In genomic region chr13:47106580-47106888, GRCm38 (mm10) we compare ENCODE assay signal across 8 mouse cellular contexts. TPM values are rescaled to one million over a fixed set of nuclear protein-coding genes. Genes with fewer than 3 reads are reported as not detected.
DNase-seq lines count a peak whose midpoint lies in the region; ATAC-seq and TF ChIP-seq lines count a peak whose summit lies in the region.

No protein-coding gene starts in this region.

- TF ChIP-seq POLR2A in cerebellum, adult 2 months (IDR thresholded peaks at IDR 0.05; ENCODE audit: borderline replicate concordance, insufficient read depth, low read length), result no peak
- TF ChIP-seq POLR2A in testis, adult 2 months (IDR thresholded peaks at IDR 0.05; ENCODE audit: control insufficient read depth, low read depth, low read length), result 0 out of 2 replicates have a peak, but pooled peaks have one; percentile 13

- TF ChIP-seq CTCF in cerebellum, adult 2 months (IDR thresholded peaks at IDR 0.05; ENCODE audit: borderline replicate concordance, insufficient read depth, low read depth, low read length), result no peak
- no peak for TF ChIP-seq CTCF in testis, adult 2 months (IDR thresholded peaks at IDR 0.05; ENCODE audit: control insufficient read depth, insufficient read depth, insufficient replicate concordance, low read depth, low read length)

- no peak for DNase-seq in cerebellum, adult 2 months
- DNase-seq in cerebellum, postnatal 4 days (ENCODE audit: low spot score in 2 of 2), result no peak
- no peak for DNase-seq in testis, postnatal 14 days (ENCODE audit: low spot score)
- no peak for DNase-seq in liver, embryonic 11.5 days (ENCODE audit: low spot score)
- DNase-seq in retina, embryonic 14.5 days (ENCODE audit: low spot score), result no peak
- no peak for DNase-seq in kidney, postnatal 25 days

- peak overlapping the region; percentile 83 for H3K4me3 ChIP-seq in cerebellum, adult 2 months (replicated peaks; ENCODE audit: insufficient read depth, low read depth, low read length)
- peak overlapping the region; percentile 99 for H3K4me3 ChIP-seq in testis, adult 2 months (ENCODE audit: control insufficient read depth, low read depth, low read length)
- peak overlapping the region; percentile 89 for H3K4me3 ChIP-seq in liver, embryonic 11.5 days (ENCODE audit: low read depth, low read length)
- peak overlapping the region; percentile 97 for H3K4me3 ChIP-seq in stomach, embryonic 16.5 days (replicated peaks; ENCODE audit: low read length)

- no peaks in the 10 kb centered on the region; the same call in none of the 2 replicates for H3K4me1 ChIP-seq in cerebellum, adult 2 months (ENCODE audit: control insufficient read depth, insufficient read depth, low read length)
- peaks cover 8% of the 10 kb centered on the region for H3K4me1 ChIP-seq in testis, adult 2 months (ENCODE audit: control insufficient read depth, insufficient read depth, low read length)
- H3K4me1 ChIP-seq in liver, embryonic 11.5 days (replicated peaks; ENCODE audit: control insufficient read depth, insufficient read depth, low read length), result peaks cover 44% of the 10 kb centered on the region
- H3K4me1 ChIP-seq in stomach, embryonic 16.5 days (ENCODE audit: control insufficient read depth, insufficient read depth, low read length), result peaks cover 20% of the 10 kb centered on the region

- H3K9me3 ChIP-seq in liver, embryonic 11.5 days (ENCODE audit: control insufficient read depth, low read length), result no peaks in the 10 kb centered on the region
- no peaks in the 10 kb centered on the region for H3K9me3 ChIP-seq in stomach, embryonic 16.5 days (replicated peaks; ENCODE audit: control insufficient read depth, low read length)

- no peak for ATAC-seq in liver, embryonic 11.5 days (replicated peaks; ENCODE audit: low FRiP score)
- ATAC-seq in stomach, embryonic 16.5 days (ENCODE audit: insufficient read depth, low FRiP score), result no peak

- no peaks in the 10 kb centered on the region for H3K27me3 ChIP-seq in cerebellum, adult 2 months (ENCODE audit: control insufficient read depth, insufficient read depth, low read length)
- no peaks in the 10 kb centered on the region for H3K27me3 ChIP-seq in testis, adult 2 months (ENCODE audit: control insufficient read depth, insufficient read depth, low read length)
- no peaks in the 10 kb centered on the region for H3K27me3 ChIP-seq in liver, embryonic 11.5 days (replicated peaks; ENCODE audit: control insufficient read depth, insufficient read depth, low read length)
- H3K27me3 ChIP-seq in stomach, embryonic 16.5 days (ENCODE audit: control insufficient read depth, insufficient read depth, low read length), result no peaks in the 10 kb centered on the region

- no peak overlapping the region for H3K27ac ChIP-seq in cerebellum, adult 2 months (ENCODE audit: insufficient read depth, low read length)
- peak overlapping the region; percentile 98 for H3K27ac ChIP-seq in testis, adult 2 months (ENCODE audit: control insufficient read depth, insufficient read depth, low read depth, low read length)
- peak overlapping the region; percentile 100 for H3K27ac ChIP-seq in liver, embryonic 11.5 days (ENCODE audit: low read depth, low read length)
- peak overlapping the region; percentile 100 for H3K27ac ChIP-seq in stomach, embryonic 16.5 days (ENCODE audit: low read length)

- WGBS in cerebellum, adult 2 months, result under 1% methylated on average over 20 of the region's 20 CpGs
- WGBS in liver, embryonic 11.5 days, result under 1% methylated on average over 20 of the region's 20 CpGs
- WGBS in stomach, embryonic 16.5 days, result under 1% methylated on average over 20 of the region's 20 CpGs

- H3K36me3 ChIP-seq in testis, adult 2 months (ENCODE audit: control insufficient read depth, insufficient read depth, low read length), result no peaks in the 10 kb centered on the region
- peaks cover 6% of the 10 kb centered on the region for H3K36me3 ChIP-seq in liver, embryonic 11.5 days (ENCODE audit: control insufficient read depth, insufficient read depth, low read length)
- H3K36me3 ChIP-seq in stomach, embryonic 16.5 days (ENCODE audit: control insufficient read depth, insufficient read depth, low read length), result no peaks in the 10 kb centered on the region

- peak overlapping the region; percentile 98 for H3K9ac ChIP-seq in liver, embryonic 11.5 days (ENCODE audit: low read depth, low read length)
- H3K9ac ChIP-seq in stomach, embryonic 16.5 days (ENCODE audit: low read length), result peak overlapping the region; percentile 98

- H3K4me2 ChIP-seq in liver, embryonic 11.5 days, result peak overlapping the region; percentile 71
- H3K4me2 ChIP-seq in stomach, embryonic 16.5 days (ENCODE audit: low read depth, low read length), result peak overlapping the region; percentile 75

RNA-seq across cellular contexts. Expression of gene Dek, which starts 0.5 kb away (rescaled TPM):
- 44.3 and 48.6 TPM in 2 replicates for polyA plus RNA-seq in cerebellum, adult 2 months (2012; rRNA removed)
- polyA plus RNA-seq in testis, adult 2 months (2012; rRNA removed), result 5.3 and 6.5 TPM in 2 replicates
- polyA plus RNA-seq in liver, embryonic 11.5 days (2014; fragmentation: Nextera tagmentation; extraction: Ambion mirVana), result 366 and 391 TPM in 2 replicates
- polyA plus RNA-seq in stomach, embryonic 16.5 days (2015; fragmentation: Nextera tagmentation; extraction: Ambion mirVana), result 164 and 199 TPM in 2 replicates

RNA-seq across cellular contexts. Expression of gene Rnf144b, which starts 15.9 kb away (rescaled TPM):
- 8.5 and 8.9 TPM in 2 replicates for polyA plus RNA-seq in cerebellum, adult 2 months (2012; rRNA removed)
- polyA plus RNA-seq in testis, adult 2 months (2012; rRNA removed), result 17.8 and 20.9 TPM in 2 replicates
- 0.55 and 0.90 TPM in 2 replicates for polyA plus RNA-seq in liver, embryonic 11.5 days (2014; fragmentation: Nextera tagmentation; extraction: Ambion mirVana)
- 3.1 and 3.4 TPM in 2 replicates for polyA plus RNA-seq in stomach, embryonic 16.5 days (2015; fragmentation: Nextera tagmentation; extraction: Ambion mirVana)
